Mouse (Mus musculus): Measurements from ENCODE around the gene Rpl13.
"Not testable (repeated sequence)": the region's sequence is repeated elsewhere in the genome, so short reads cannot be mapped to it uniquely, and the experiment has no call there.

Rpl13 gene

GRCm38 (mm10) chr8:123082993-123083392, 19.2 kb upstream of the Rpl13 start:
- peaks cover 99% of the 10 kb centered on the region for H3K36me3 ChIP-seq (ENCODE audit: insufficient read depth, low read length)
- no peak overlapping the region for H3K4me3 ChIP-seq (replicated peaks; ENCODE audit: low read length)
- no peaks in the 10 kb centered on the region for H3K27me3 ChIP-seq (ENCODE audit: insufficient read depth, low read length)
- no peaks in the 10 kb centered on the region; the same call in 1 of the 2 replicates for H3K4me1 ChIP-seq (replicated peaks; ENCODE audit: low read depth, low read length)
- H3K9me3 ChIP-seq (ENCODE audit: low read length) = peaks cover 12% of the 10 kb centered on the region
- TF ChIP-seq POU5F1 (IDR thresholded peaks at IDR 0.05; ENCODE audit: borderline replicate concordance, low read length) (no peak), CTCF (conservative IDR thresholded peaks at IDR 0.05; ENCODE audit: low read length) (no peak), NANOG (IDR thresholded peaks at IDR 0.05; ENCODE audit: borderline replicate concordance, low read length) (no peak)

- no peak overlapping the region for H3K4me3 ChIP-seq (replicated peaks; ENCODE audit: low read length)
- H3K36me3 ChIP-seq (ENCODE audit: insufficient read depth, low read length) = peaks cover 99% of the 10 kb centered on the region
- H3K9me3 ChIP-seq (ENCODE audit: low read length) = peaks cover 12% of the 10 kb centered on the region
- no peaks in the 10 kb centered on the region for H3K27me3 ChIP-seq (ENCODE audit: insufficient read depth, low read length)
- H3K4me1 ChIP-seq (replicated peaks; ENCODE audit: low read depth, low read length) = no peaks in the 10 kb centered on the region; the same call in 1 of the 2 replicates
- TF ChIP-seq CTCF (conservative IDR thresholded peaks at IDR 0.05; ENCODE audit: low read length) = no peak
- TF ChIP-seq NANOG (IDR thresholded peaks at IDR 0.05; ENCODE audit: borderline replicate concordance, low read length) = no peak
- TF ChIP-seq POU5F1 (IDR thresholded peaks at IDR 0.05; ENCODE audit: borderline replicate concordance, low read length) = no peak
These were observed 18.5 kb upstream of the Rpl13 start for GRCm38 (mm10) chr8:123083610-123084009.

- no peak for TF ChIP-seq POU5F1 (IDR thresholded peaks at IDR 0.05; ENCODE audit: borderline replicate concordance, low read length)
- no peak for TF ChIP-seq NANOG (IDR thresholded peaks at IDR 0.05; ENCODE audit: borderline replicate concordance, low read length)
- TF ChIP-seq CTCF (conservative IDR thresholded peaks at IDR 0.05; ENCODE audit: low read length) = no peak
- Histone ChIP-seq H3K9me3 (ENCODE audit: low read length) (peaks cover 12% of the 10 kb centered on the region), H3K4me1 (replicated peaks; ENCODE audit: low read depth, low read length) (no peaks in the 10 kb centered on the region; the same call in 1 of the 2 replicates), H3K4me3 (replicated peaks; ENCODE audit: low read length) (no peak overlapping the region), H3K36me3 (ENCODE audit: insufficient read depth, low read length) (peaks cover 100% of the 10 kb centered on the region), H3K27me3 (ENCODE audit: insufficient read depth, low read length) (no peaks in the 10 kb centered on the region)
These were observed 14.9 kb upstream of the Rpl13 start for GRCm38 (mm10) chr8:123087289-123087688.

- Histone ChIP-seq H3K9me3 (ENCODE audit: low read length) (no peaks in the 10 kb centered on the region), H3K27me3 (ENCODE audit: insufficient read depth, low read length) (no peaks in the 10 kb centered on the region), H3K4me3 (replicated peaks; ENCODE audit: low read length) (no peak overlapping the region), H3K4me1 (replicated peaks; ENCODE audit: low read depth, low read length) (peaks cover 48% of the 10 kb centered on the region), H3K36me3 (ENCODE audit: insufficient read depth, low read length) (peaks cover 46% of the 10 kb centered on the region)
- TF ChIP-seq CTCF (conservative IDR thresholded peaks at IDR 0.05; ENCODE audit: low read length) (no peak), POU5F1 (IDR thresholded peaks at IDR 0.05; ENCODE audit: borderline replicate concordance, low read length) (no peak), NANOG (IDR thresholded peaks at IDR 0.05; ENCODE audit: borderline replicate concordance, low read length) (no peak)
These were observed 4.9 kb upstream of the Rpl13 start for GRCm38 (mm10) chr8:123097216-123097615.

- TF ChIP-seq NANOG (IDR thresholded peaks at IDR 0.05; ENCODE audit: borderline replicate concordance, low read length) (no peak), POU5F1 (IDR thresholded peaks at IDR 0.05; ENCODE audit: borderline replicate concordance, low read length) (no peak), CTCF (conservative IDR thresholded peaks at IDR 0.05; ENCODE audit: low read length) (no peak)
- Histone ChIP-seq H3K27me3 (ENCODE audit: insufficient read depth, low read length) (no peaks in the 10 kb centered on the region), H3K4me3 (replicated peaks; ENCODE audit: low read length) (no peak overlapping the region), H3K4me1 (replicated peaks; ENCODE audit: low read depth, low read length) (peaks cover 48% of the 10 kb centered on the region), H3K9me3 (ENCODE audit: low read length) (no peaks in the 10 kb centered on the region), H3K36me3 (ENCODE audit: insufficient read depth, low read length) (peaks cover 43% of the 10 kb centered on the region)
These were observed 4.2 kb upstream of the Rpl13 start for GRCm38 (mm10) chr8:123097786-123098584.

- peaks cover 43% of the 10 kb centered on the region for H3K36me3 ChIP-seq (ENCODE audit: insufficient read depth, low read length)
- no peaks in the 10 kb centered on the region for H3K9me3 ChIP-seq (ENCODE audit: low read length)
- H3K27me3 ChIP-seq (ENCODE audit: insufficient read depth, low read length) = no peaks in the 10 kb centered on the region
- peaks cover 51% of the 10 kb centered on the region for H3K4me1 ChIP-seq (replicated peaks; ENCODE audit: low read depth, low read length)
- peak overlapping the region; percentile 95 for H3K4me3 ChIP-seq (replicated peaks; ENCODE audit: low read length)
- TF ChIP-seq CTCF (conservative IDR thresholded peaks at IDR 0.05; ENCODE audit: low read length) (no peak), NANOG (IDR thresholded peaks at IDR 0.05; ENCODE audit: borderline replicate concordance, low read length) (no peak), POU5F1 (IDR thresholded peaks at IDR 0.05; ENCODE audit: borderline replicate concordance, low read length) (no peak)
These were observed 1.9 kb upstream of the Rpl13 start for GRCm38 (mm10) chr8:123100288-123100687.

- Histone ChIP-seq H3K4me3 (replicated peaks; ENCODE audit: low read length) (peak overlapping the region; percentile 95), H3K36me3 (ENCODE audit: insufficient read depth, low read length) (peaks cover 41% of the 10 kb centered on the region), H3K4me1 (replicated peaks; ENCODE audit: low read depth, low read length) (peaks cover 51% of the 10 kb centered on the region), H3K9me3 (ENCODE audit: low read length) (no peaks in the 10 kb centered on the region), H3K27me3 (ENCODE audit: insufficient read depth, low read length) (no peaks in the 10 kb centered on the region)
- no peak for TF ChIP-seq POU5F1 (IDR thresholded peaks at IDR 0.05; ENCODE audit: borderline replicate concordance, low read length)
- no peak for TF ChIP-seq NANOG (IDR thresholded peaks at IDR 0.05; ENCODE audit: borderline replicate concordance, low read length)
- TF ChIP-seq CTCF (conservative IDR thresholded peaks at IDR 0.05; ENCODE audit: low read length) = no peak
These were observed 906 bp upstream of the Rpl13 start for GRCm38 (mm10) chr8:123101244-123101643.

GRCm38 (mm10) chr8:123102855-123103254, 705 bp downstream of the Rpl13 start:
- not testable (repeated sequence) for H3K27me3 ChIP-seq (ENCODE audit: insufficient read depth, low read length); H3K9me3 ChIP-seq (ENCODE audit: low read length)
- H3K36me3 ChIP-seq (ENCODE audit: insufficient read depth, low read length) = peaks cover 29% of the 10 kb centered on the region

GRCm38 (mm10) chr8:123103285-123103684, 1.1 kb downstream of the Rpl13 start:
- Histone ChIP-seq H3K36me3 (ENCODE audit: insufficient read depth, low read length) (peaks cover 29% of the 10 kb centered on the region), H3K4me3 (replicated peaks; ENCODE audit: low read length) (peak overlapping the region; percentile 95), H3K9me3 (ENCODE audit: low read length) (no peaks in the 10 kb centered on the region), H3K27me3 (ENCODE audit: insufficient read depth, low read length) (no peaks in the 10 kb centered on the region), H3K4me1 (replicated peaks; ENCODE audit: low read depth, low read length) (peaks cover 38% of the 10 kb centered on the region)
- TF ChIP-seq CTCF (conservative IDR thresholded peaks at IDR 0.05; ENCODE audit: low read length) (no peak), POU5F1 (IDR thresholded peaks at IDR 0.05; ENCODE audit: borderline replicate concordance, low read length) (no peak), NANOG (IDR thresholded peaks at IDR 0.05; ENCODE audit: borderline replicate concordance, low read length) (no peak)

More at GRCm38 (mm10) chr8:123102855-123103254, 705 bp downstream of the Rpl13 start:
- Histone ChIP-seq H3K4me1 (replicated peaks; ENCODE audit: low read depth, low read length) (peaks cover 41% of the 10 kb centered on the region), H3K4me3 (replicated peaks; ENCODE audit: low read length) (peak overlapping the region; percentile 95)

All from E14TG2a.4 (cell line).